Mouse (Mus musculus) gastrocnemius, postnatal 14 days (tissue): ENCODE results near the gene Yars. TPM values are rescaled to one million over a fixed set of nuclear protein-coding genes. Genes with fewer than 3 reads are reported as not detected.

ENCODE experiments used
- DNase-seq: peaks from one replicate; pipeline ENCODE4 v3.0.0; 2021; ENCODE audit warnings: mixed read lengths
- intact Hi-C: fragments of 180-260 bp; cut with DNase I; formaldehyde crosslinking; loops from one replicate; pipeline ENCODE4 v1.15.1; 2025; ENCODE audit warnings: low total_unique reads
- long read RNA-seq, 2 experiments: library from polyadenylated mRNA; stranded (forward); transcript quantifications; one replicate each; pipeline ENCODE4 v2.0.0; 2021
- total RNA-seq, 2 experiments: library from RNA; stranded (reverse); gene quantifications; 2 replicates each; pipeline ENCODE4 v1.2.3; 2021

The Yars gene
- total RNA-seq = 10 to 100 TPM; 38.6 to 38.9 TPM
- long read RNA-seq, experiment 1, transcript Yars-201 (13 exons, 2,909 nt) = major isoform, 68 of 77 reads
- long read RNA-seq, experiment 1, partial matches to known transcripts = 4 of 77 reads
- long read RNA-seq, experiment 1, other reads (novel, unspliced or antisense) = 4 of 77 reads
- long read RNA-seq, experiment 2, transcript Yars-201 (13 exons, 2,909 nt) = major isoform, 70 of 80 reads
- long read RNA-seq, experiment 2, partial matches to known transcripts = 5 of 80 reads
- long read RNA-seq, experiment 2, other reads (novel, unspliced or antisense) = 4 of 80 reads

GRCm38 (mm10) chr4:129189542-129190519 lies at the start of gene Yars, which contains the start of gene S100pbp:
Yars (plus strand) TSS chr4:129189760.
S100pbp (minus strand) TSS chr4:129189727.
- intact Hi-C loops = no loop called here
- DNase-seq = peak; percentile 97

DNA sequence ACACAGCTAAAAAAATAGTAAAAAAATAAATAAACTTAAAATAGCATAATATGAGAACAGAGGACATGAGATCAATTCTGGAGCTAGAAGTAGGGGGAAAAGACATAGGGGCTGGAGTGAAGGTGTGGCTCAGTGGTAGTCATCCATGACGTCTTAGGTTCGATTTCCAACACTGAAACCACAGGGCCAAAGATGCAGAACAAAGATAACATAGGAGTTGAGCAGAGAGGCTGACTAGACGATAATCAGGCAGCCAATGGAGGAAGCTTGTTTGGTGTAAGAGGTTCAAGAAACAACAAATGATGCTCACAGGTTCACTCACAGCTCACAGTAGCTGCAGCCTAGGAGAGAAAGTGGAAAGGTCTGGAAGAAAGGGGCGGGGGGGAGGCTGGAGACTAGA lies 48.8 kb upstream of the Yars start:
- intact Hi-C loops = no loop called here
- no peak for DNase-seq

GRCm38 (mm10) chr4:129141560-129142438 lies 47.8 kb upstream of the Yars start:
- DNase-seq = peak; percentile 50

DNA sequence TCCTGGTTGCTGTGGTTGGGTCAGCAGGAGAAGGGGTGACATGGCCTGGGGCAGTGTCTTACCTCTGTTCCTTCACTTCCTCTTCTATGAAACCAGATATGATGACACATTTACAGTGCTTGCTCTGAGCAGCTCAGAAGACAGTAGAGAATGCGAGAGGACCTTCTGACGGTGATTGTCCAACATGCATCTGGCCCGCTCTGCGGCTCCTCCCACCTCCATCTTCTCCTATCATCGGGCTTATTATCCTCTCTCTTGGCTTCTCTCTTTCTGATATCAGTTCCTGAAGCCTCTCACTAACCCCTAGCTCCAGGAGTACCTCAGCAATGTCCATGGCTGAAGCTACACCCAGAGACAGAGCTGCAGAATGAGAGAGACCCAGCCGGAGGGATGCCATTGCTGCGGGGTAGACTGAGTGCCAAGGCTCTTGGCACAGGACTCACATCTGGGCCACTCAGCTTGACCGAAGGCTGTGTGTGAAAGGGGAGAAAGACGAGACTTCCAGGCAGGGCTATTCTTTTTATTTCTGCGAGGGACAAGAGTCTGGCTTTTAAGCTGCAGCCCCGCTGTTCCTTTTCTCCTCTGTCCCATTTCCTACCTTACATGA lies 47.0 kb upstream of the Yars start:
- no peak for DNase-seq
- intact Hi-C loops = no loop called here

More at GRCm38 (mm10) chr4:129141560-129142438, 47.8 kb upstream of the Yars start:
- intact Hi-C loops = no loop called here

GRCm38 (mm10) chr4:129143509-129143908 lies 46.1 kb upstream of the Yars start:
- intact Hi-C loops = no loop called here
- DNase-seq = no peak

DNA sequence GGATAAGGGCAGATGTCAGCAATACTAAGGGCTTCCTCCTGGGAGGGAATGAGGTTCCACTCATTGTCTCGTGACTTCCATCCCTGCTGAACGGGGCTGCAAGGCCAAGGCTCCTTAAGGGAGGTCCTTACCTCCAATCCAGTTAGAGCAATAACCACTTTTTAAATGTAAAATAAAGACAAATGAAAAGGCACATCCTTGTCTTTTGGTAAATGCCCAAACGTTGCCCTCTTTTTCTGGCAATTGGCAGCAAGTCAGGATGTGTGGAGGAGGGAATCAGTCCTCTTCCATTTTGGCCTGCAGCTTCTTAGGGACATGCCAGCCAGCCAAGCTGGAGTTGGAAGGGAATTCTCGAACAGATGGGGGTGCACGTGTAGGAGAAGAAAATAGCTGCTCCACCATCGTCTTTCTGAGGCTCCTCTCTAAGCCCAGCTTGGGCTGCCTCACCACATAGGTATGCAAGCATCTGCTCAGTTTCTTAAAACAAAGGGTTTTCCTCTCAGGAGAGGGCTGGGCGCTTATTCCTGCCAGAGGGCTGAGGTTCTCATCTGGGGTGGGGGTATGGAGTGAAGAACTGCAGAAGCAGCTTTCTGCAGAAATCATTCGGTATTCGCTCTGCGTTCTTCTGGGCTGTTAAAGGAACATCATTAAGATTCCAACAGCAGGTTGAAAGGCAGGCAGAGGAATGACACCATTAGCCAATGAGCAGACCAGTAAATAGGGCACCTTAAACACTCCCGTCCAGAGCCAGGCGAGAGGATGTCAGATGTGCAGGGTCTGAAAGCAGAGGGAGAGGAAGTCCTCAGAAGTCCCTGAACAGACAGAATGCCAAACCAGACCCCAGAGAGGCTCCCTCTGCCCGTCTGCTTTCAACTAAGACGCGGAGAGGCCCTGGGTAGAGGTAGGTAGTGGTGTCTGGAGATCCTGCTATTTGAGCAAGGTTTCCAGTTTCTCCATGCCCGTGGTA lies 44.9 kb upstream of the Yars start:
- intact Hi-C loops = no loop called here
- DNase-seq = no peak

- intact Hi-C loops = no loop called here
- no peak for DNase-seq
These were observed 44.1 kb upstream of the Yars start for GRCm38 (mm10) chr4:129145411-129145810.

- intact Hi-C loops = no loop called here
- DNase-seq = no peak
These were observed 43.6 kb upstream of the Yars start for GRCm38 (mm10) chr4:129145943-129146342.

DNA sequence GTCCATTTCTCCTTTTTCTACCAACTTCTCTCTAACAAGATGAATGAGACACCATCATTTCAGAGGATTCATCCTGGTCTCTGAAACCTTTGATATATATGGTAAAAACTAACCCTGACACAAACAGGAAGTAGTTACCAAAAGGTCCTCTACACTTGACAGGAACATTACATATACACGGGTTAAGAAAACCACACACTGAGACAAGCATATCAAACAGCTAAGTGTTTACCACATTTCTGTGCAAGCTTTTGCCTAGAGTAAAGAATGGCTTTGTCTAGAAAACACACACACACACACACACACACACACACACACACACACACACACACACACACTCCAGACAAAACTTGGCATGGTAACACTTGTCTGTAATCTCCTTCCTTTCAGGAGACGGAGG lies 43.2 kb upstream of the Yars start:
- intact Hi-C loops = no loop called here
- DNase-seq = no peak

DNA sequence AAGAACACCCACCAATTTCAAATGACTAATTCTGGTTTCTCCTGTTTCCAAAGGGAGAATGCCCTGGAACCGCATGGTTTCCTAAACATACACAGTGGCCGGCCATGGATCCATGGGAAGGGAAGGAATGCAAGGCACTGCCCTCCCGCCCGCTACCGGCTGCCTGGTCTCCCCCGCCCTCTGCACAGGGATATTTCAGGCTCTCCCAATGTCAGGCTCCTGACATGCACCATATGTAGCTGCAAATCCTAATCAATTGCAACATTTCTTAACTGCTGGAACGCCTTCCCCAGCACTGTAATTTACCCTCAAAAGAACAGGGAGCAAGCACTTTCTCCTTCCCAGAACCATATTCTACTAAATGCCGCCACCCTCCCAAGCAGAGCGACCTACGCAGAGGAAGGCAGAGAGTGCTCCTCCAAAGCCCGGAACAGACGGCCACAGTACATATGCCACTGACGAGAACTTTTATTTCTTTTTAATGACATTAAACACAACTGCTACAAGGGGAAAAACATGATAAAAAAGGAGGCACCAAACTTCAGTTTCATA lies 41.9 kb upstream of the Yars start:
- intact Hi-C loops = no loop called here
- no peak for DNase-seq

- intact Hi-C loops = no loop called here
These were observed 40.2 kb upstream of the Yars start for GRCm38 (mm10) chr4:129149321-129149720.

DNA sequence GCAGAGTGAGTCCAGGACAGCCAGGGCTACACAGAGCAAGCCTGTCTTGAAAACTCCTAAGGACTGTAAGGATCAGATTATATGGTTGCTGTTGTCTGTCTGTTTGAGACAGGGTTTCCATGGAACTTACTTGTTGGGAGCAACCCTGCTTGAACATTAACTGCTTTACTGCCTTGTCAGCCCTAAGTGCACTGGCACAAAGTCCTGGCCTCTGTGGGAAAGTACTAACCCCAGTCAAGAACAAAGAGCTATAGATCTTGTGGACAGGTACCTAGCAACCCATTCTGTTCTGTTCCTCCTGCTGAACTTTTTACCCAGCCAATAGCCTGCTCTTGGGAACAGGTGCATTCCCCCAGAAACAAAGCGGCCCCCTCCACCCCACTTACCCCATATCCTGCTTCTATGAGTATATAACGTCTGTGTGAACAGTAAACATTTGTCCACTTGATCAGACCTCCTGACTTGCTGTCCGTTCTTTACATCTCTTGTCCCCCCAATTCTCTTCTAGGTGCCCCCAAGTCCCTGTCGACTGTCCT lies 38.2 kb upstream of the Yars start:
- no peak for DNase-seq
- intact Hi-C loops = no loop called here

More at GRCm38 (mm10) chr4:129149321-129149720, 40.2 kb upstream of the Yars start:
- no peak for DNase-seq

DNA sequence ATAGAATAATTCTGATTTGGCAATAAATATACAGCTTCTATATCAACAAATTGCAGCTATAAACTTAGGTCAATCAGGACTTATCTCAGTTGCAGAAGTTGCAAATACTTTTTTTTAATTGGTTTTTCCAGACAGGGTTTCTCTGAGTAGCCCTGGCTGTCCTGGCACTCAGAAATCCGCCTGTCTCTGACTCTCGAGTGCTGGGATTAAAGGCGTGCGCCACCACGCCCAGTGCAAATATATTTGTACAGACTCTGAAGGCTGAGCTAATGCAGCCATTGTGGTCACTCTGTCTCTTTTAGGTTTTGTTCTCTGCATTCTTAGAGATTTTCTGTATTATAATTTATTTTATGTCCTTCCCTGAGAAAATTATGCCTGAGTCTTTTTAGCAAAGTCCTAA lies 32.0 kb upstream of the Yars start:
- intact Hi-C loops = no loop called here
- DNase-seq = no peak

DNA sequence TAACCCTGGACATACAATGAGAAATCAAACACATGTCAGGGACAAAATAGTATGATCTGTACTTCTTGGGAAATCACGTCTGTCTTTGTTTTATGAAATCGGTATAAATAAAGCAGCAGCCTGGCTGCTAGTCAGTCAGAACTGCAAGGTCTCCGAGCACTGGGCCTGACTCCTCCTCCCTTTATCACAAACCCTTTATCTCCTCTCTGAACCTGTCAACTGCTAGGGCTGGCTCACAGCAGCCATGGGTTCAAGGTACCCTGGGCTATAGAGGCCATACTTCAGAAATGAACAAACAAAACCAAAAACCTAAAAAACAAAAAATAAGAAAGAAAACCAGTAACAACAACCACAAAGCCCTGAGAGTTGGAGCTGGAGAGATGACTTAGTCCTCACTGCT lies 31.0 kb upstream of the Yars start:
- DNase-seq = no peak
- intact Hi-C loops = no loop called here

DNA sequence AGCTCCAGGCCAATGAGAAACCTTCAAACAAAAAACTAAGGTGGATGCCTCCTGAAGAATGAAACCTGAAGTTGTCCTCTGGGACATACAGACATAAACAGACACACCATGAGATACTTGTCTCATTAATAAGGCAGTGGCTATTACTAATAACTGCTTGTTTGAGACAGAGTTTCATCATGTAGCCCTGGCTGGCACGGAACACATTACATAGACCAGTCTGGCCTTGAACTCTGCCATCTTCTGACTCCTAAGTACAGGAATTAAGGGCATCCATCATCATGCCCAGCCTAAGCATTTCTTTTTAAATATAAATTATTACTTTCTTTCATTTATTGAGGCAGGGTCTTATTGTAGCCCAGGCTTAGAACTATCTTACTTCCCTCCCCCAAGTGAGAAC lies 28.5 kb upstream of the Yars start:
- no peak for DNase-seq
- intact Hi-C loops = no loop called here

DNA sequence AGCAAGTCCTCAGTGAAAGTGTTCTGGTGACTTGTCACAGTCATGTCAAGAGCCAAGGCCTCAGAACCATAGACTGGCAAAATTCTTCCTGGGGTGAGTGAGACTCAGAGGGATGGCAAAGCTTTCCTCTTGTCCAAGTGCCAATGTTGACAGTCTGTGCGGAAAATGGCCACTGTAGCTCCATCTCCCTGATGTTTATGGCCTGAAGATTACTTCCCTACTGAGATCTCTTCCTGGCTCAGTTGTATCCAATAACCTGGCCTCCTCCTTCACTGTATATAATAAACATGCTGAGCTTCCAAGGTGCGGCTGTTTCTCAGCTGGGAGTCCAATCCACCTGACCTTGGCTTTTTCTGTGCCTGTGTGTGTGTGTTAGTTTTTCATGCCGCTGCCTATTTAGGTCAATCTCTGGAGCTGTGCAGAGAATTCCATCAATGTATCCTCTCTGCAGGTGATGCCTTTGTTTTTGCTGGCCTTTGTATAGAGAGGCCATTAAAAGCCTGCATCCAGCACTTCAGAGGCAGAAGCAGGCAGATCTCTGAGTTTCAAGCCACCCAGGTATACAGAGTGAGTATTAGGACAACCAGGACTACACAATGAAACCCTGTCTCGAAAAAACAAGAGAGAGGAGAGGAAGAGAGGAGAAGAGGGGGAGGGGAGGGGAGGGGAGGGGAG lies 27.8 kb upstream of the Yars start:
- DNase-seq = no peak
- intact Hi-C loops = no loop called here

- intact Hi-C loops = loop anchor here (5.0 kb wide), 1 partner anchor 35 kb away; the partner anchor contains the start of gene Fndc5
- DNase-seq = no peak
These were observed 17.0 kb upstream of the Yars start for GRCm38 (mm10) chr4:129172529-129172928.
